Comparison of ENCODE assay signal across 28 mouse cellular contexts in the genomic region with DNA sequence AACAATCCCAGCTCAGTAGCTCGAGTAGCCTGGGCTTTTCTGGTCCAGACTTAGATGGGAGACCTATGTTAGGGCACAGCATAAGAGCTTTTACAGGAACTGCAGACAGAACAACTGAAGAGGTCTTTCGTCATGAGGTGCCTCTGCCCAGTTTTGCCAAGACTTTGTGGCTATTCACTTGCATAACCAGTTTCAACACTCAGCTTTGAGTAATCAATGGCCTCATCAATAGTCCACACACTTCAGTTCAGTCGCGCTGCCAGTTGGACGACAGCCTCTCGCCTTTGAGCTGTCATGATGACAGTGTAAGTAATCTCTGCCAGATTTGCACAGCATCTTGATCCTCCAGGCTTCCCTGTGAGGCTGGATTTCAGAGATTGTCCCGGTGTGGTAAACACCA.
DNase-seq lines count a peak whose midpoint lies in the region; ATAC-seq and TF ChIP-seq lines count a peak whose summit lies in the region.
"Had no signal": no experiment of that assay in that cellular context is flagged by ENCODE, and none has a peak within 500 bp of the region (broad histone marks: within the 10 kb centered on the region; RNA-seq: fewer than 3 reads in every experiment).

No protein-coding gene starts in this region.

- no peaks in the 10 kb centered on the region for H3K9me3 ChIP-seq in liver, embryonic 16.5 days (replicated peaks; ENCODE audit: control insufficient read depth, low read length)
- H3K9me3 ChIP-seq in liver, embryonic 12.5 days (replicated peaks) = no peaks in the 10 kb centered on the region
- H3K9me3 ChIP-seq: lung, embryonic 15.5 days; neural tube, embryonic 15.5 days had no signal

- no peak overlapping the region for H3K4me3 ChIP-seq in liver, embryonic 16.5 days (ENCODE audit: low read depth, low read length)
- H3K4me3 ChIP-seq in liver, embryonic 12.5 days = no peak overlapping the region
- peak overlapping the region; percentile 15 for H3K4me3 ChIP-seq in bone marrow, adult 2 months (replicated peaks; ENCODE audit: control insufficient read depth, low read depth, low read length)
- H3K4me3 ChIP-seq: erythroblast, embryonic 14.5 days; hindbrain, embryonic 13.5 days; lung, embryonic 15.5 days; neural tube, embryonic 15.5 days had no signal

- no peak overlapping the region for H3K27ac ChIP-seq in liver, embryonic 16.5 days (ENCODE audit: low read length)
- no peak overlapping the region for H3K27ac ChIP-seq in liver, embryonic 12.5 days
- H3K27ac ChIP-seq in bone marrow, adult 2 months (ENCODE audit: control insufficient read depth, insufficient read depth, low read depth, low read length, poor library complexity) = no peak overlapping the region
- H3K27ac ChIP-seq: hindbrain, embryonic 13.5 days; lung, embryonic 15.5 days; neural tube, embryonic 15.5 days had no signal

- no peaks in the 10 kb centered on the region for H3K36me3 ChIP-seq in liver, embryonic 16.5 days (ENCODE audit: control insufficient read depth, insufficient read depth)
- no peaks in the 10 kb centered on the region for H3K36me3 ChIP-seq in liver, embryonic 12.5 days
- H3K36me3 ChIP-seq: hindbrain, embryonic 13.5 days; lung, embryonic 15.5 days; neural tube, embryonic 15.5 days had no signal

- intact Hi-C loops in heart, postnatal 36 days (cut with DNase I) = no loop called here

- no peaks in the 10 kb centered on the region for H3K27me3 ChIP-seq in liver, embryonic 16.5 days (ENCODE audit: control insufficient read depth, insufficient read depth, low read depth, low read length)
- H3K27me3 ChIP-seq in liver, embryonic 12.5 days (replicated peaks) = no peaks in the 10 kb centered on the region
- H3K27me3 ChIP-seq: CH12.LX; hindbrain, embryonic 13.5 days; lung, embryonic 15.5 days; neural tube, embryonic 15.5 days had no signal

- H3K4me1 ChIP-seq in liver, embryonic 16.5 days (ENCODE audit: control insufficient read depth, low read depth, low read length) = no peaks in the 10 kb centered on the region; the same call in 1 of the 2 replicates
- 0 out of 2 replicates have a peak, but pooled peaks cover 2% of the 10 kb centered on the region for H3K4me1 ChIP-seq in liver, embryonic 12.5 days
- H3K4me1 ChIP-seq in bone marrow, adult 2 months (ENCODE audit: control insufficient read depth, insufficient read depth, low read length) = peaks cover 2% of the 10 kb centered on the region; the same call in 1 of the 2 replicates
- H3K4me1 ChIP-seq: hindbrain, embryonic 13.5 days; lung, embryonic 15.5 days; neural tube, embryonic 15.5 days had no signal

- ATAC-seq in liver, embryonic 16.5 days (ENCODE audit: low read depth) = peak; percentile 66
- no peak for ATAC-seq in liver, embryonic 12.5 days
- peak; percentile 75 for ATAC-seq in megakaryocyte, adult 5-6 weeks (ENCODE audit: poor library complexity, severe bottlenecking)
- ATAC-seq: forebrain, embryonic 14.5 days; intestine, embryonic 16.5 days had no signal

- no peak for TF ChIP-seq CTCF in bone marrow, adult 2 months (IDR thresholded peaks at IDR 0.05; ENCODE audit: control insufficient read depth, insufficient read depth, low read length)

- H3K9ac ChIP-seq in liver, embryonic 16.5 days (ENCODE audit: low read depth, low read length) = no peak overlapping the region
- no peak overlapping the region for H3K9ac ChIP-seq in liver, embryonic 12.5 days
- H3K9ac ChIP-seq: hindbrain, embryonic 13.5 days; lung, embryonic 15.5 days; neural tube, embryonic 15.5 days had no signal

- H3K4me2 ChIP-seq in liver, embryonic 16.5 days (ENCODE audit: low read depth, low read length) = no peak overlapping the region
- no peak overlapping the region for H3K4me2 ChIP-seq in liver, embryonic 12.5 days
- H3K4me2 ChIP-seq: heart, embryonic 11.5 days; hindbrain, embryonic 13.5 days; lung, embryonic 15.5 days; neural tube, embryonic 15.5 days had no signal

- peak; percentile 45 for DNase-seq in adrenal gland, adult 2 months
- DNase-seq in adrenal gland, postnatal 25 days = no peak
- DNase-seq in heart, postnatal 36 days = no peak
- DNase-seq: cerebellum, adult 11-12 months; cerebellum, adult 9-11 months; gastrocnemius, postnatal 25 days; heart, adult 18-20 months; heart, postnatal 4 days; kidney, adult 9 months; kidney, postnatal 10 days; layer of hippocampus, postnatal 36 days; lung, postnatal 4 days; midbrain, embryonic 14.5 days; retina, postnatal 1 day; right cerebral cortex, postnatal 14 days; thymus, postnatal 14 days had no signal

- TF ChIP-seq POLR2A in bone marrow, adult 2 months (IDR thresholded peaks at IDR 0.05; ENCODE audit: borderline replicate concordance, control insufficient read depth, low read depth, low read length) = no peak

- WGBS in liver, embryonic 16.5 days (ENCODE audit: insufficient replicate concordance) = 53% methylated on average over 7 of the region's 7 CpGs
- WGBS in liver, embryonic 12.5 days (ENCODE audit: insufficient replicate concordance) = 66% methylated on average over 7 of the region's 7 CpGs
- WGBS in bone marrow, adult 2 months = 69% methylated on average over 7 of the region's 7 CpGs
